Mouse (Mus musculus): Measurements from ENCODE around the gene Hist1h2ab.
"Not testable (repeated sequence)": the region's sequence is repeated elsewhere in the genome, so short reads cannot be mapped to it uniquely, and the experiment has no call there.

The Hist1h2ab gene

GRCm38 (mm10) chr13:23753314-23754078, 2.6 kb downstream of the Hist1h2ab start:
- no peak for DNase-seq (ENCODE audit: low spot score in 2 of 2)

DNA sequence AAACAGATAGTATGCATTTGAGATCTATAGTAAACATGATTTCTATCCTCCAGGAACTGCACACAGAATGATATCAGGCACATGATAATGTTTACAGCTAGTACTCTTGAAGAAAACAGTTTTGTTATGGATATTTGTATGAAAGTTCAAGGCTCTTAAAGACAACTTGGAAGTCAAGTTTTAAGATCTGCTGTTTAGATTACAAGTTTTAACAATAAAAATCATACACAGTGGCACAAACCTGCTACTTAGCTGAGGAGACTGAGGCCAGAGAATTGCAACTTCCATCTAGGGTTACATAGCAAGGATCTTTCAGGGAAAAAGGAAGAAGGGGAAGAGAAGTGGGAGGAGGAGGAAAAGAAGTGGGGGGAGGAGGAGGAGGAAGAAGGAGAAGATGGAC, 4.1 kb downstream of the Hist1h2ab start:
- DNase-seq (ENCODE audit: low spot score in 2 of 2), result no peak

DNA sequence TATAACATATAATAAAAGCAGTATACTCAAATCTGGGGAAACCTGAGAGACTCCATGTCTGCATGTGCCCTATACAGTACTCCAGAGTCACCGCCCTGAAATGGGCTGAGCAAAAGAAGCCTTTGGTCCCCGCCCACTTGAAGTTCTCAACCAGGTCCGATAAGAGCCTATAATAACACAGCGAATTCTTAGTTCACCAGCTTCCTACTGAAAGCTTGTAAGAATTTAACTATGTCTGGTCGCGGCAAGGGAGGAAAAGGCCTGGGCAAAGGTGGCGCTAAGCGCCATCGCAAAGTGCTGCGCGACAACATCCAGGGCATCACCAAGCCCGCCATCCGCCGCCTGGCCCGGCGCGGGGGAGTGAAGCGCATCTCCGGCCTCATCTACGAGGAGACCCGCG, 5.9 kb downstream of the Hist1h2ab start, which contains the start of gene Hist1h4b:
Gene Hist1h4b, plus strand, starts transcription at position 224 of the 400 bp plus-strand sequence.
- peak; percentile 93 to 97 for DNase-seq (ENCODE audit: low spot score in 2 of 2)

- no peak for DNase-seq (ENCODE audit: low spot score in 2 of 2)
These were observed 6.4 kb downstream of the Hist1h2ab start for GRCm38 (mm10) chr13:23757211-23757773.

DNA sequence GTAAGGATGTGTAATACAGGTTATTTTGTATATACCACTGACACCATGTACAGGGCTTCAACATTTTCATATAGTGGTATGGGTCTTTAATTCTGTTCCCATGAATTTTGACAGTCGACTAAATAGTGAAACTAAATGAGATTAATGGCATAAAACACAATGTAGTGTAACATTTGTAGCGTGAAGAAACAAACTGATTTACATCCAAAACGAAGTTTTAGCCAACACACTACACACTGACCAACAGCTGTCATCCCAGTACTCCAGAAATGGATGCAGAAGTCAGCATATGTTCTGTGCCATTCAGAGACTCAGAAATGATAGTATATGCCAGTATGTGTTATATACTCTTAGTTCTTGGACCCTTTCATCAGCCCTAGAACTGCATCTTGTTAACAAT, 7.0 kb downstream of the Hist1h2ab start:
- no peak for DNase-seq (ENCODE audit: low spot score in 2 of 2)

DNA sequence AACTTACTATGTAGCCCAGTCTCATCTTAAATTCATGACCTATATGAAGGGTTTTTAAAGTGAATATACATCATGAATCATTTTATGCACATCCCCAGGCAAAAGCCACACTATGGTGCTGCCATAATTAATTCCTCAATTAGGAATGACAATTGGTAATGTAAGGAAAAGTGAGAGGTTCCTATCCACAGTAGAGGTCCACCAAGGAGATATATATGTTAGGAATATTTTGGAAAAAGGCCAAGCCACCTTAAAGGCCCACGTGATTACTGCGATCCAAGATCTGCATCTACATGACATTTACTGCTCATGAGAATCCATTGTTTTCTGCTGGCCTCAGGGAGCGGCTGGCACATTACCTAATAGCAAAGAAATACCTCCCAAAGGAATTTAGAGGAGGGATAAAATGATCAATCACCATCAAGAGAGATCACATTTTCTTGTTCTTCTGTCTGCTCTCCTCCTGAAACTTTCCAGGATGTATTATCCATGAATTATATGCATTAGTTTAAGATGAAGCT, 8.4 kb downstream of the Hist1h2ab start:
- DNase-seq (ENCODE audit: low spot score in 2 of 2), result no peak

GRCm38 (mm10) chr13:23759916-23760239, 9.0 kb downstream of the Hist1h2ab start:
- DNase-seq (ENCODE audit: low spot score in 2 of 2), result no peak

DNA sequence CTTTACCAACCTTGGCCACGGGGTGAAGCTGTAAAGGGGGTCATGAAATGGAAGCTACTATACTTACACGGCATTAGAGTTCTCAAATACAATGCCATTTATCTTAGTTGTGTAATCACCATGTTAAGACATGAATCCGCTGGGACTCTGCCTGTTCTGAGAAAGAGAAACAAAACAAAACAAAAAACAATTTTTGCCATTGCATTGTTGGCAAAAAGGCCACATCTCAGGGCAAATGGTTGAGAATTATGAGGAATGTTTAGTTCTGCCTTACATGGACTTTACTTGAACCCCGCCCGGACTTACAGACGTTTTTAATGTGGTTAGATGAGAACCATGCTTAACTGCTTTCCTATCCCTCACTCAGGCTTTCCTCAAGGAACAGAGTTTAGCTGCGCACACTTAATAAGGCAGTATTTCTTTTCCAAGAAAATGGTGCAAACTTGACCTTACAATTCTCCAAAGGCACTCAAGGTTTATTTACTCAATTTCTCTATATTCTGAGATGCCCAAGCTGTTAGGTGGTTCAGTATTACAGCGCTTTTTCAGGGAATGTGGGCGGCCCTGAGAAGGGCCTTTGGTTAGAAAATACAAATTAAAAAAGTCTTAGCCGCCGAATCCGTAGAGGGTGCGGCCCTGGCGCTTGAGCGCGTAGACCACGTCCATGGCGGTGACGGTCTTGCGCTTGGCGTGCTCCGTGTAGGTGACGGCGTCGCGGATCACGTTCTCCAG, 9.5 kb downstream of the Hist1h2ab start:
- DNase-seq (ENCODE audit: low spot score in 2 of 2), result no peak

DNA sequence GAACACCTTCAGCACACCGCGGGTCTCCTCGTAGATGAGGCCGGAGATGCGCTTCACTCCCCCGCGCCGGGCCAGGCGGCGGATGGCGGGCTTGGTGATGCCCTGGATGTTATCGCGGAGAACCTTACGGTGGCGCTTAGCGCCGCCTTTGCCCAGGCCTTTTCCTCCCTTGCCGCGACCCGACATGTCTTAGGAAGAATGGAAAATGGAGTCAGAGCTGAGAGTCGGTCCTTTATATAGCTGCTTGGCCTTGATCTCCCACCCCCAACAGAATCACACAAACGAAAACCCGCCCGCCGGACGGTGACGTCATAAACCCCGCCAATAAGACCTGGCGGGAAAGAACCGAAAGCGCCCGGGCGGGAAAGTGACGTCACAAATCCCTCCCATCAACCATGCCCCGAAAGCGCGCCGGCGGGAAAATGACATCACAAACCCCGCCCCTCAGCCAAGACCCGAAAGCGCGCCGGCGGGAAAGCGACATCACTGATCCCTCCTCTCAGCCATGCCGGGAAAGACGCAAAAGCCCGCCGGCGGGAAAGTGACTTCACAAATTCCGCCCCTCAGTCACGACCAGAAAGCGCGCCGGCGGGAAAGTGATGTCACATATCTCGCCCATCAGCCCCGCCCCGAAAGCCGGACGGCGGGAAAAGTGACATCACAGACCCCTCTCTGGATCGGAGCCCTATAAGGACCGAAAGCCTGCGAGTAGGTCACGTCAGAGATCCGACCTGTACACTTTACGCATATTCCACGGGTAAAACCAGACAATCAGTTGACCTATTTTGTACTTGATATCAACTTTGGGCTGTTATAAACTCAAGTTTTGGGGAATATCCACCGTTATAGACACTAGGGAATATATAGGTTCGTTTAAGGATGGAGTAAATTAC, 10.3 kb downstream of the Hist1h2ab start, which contains the start of gene Hist1h4a:
Gene Hist1h4a, minus strand, starts transcription at position 259 of the 893 bp plus-strand sequence.
- peak; percentile 96 to 97 for DNase-seq (ENCODE audit: low spot score in 2 of 2)

- peak; percentile 72 to 83 for DNase-seq (ENCODE audit: low spot score in 2 of 2)
These were observed 11.2 kb downstream of the Hist1h2ab start, which contains the start of gene Hist1h3a for GRCm38 (mm10) chr13:23761871-23762821. Gene Hist1h3a, minus strand, starts transcription at chr13:23762386.

DNA sequence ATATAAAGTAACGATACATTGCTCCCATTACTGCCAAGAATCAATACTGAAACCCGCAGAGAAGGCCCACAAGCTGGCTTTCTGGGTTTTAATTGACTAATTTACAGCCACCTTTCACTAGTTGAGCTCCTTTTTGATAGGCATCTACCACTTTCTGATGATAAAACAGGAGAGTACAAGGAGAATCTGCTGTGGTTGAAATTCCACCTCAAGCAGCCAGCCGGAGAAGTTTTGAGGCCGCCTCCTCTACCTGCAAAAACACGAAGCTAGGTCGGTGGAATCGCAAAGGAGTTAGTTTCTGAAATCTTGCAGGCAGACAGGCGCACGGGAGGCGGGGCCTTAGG, 12.3 kb downstream of the Hist1h2ab start:
- no peak for DNase-seq (ENCODE audit: low spot score in 2 of 2)

DNA sequence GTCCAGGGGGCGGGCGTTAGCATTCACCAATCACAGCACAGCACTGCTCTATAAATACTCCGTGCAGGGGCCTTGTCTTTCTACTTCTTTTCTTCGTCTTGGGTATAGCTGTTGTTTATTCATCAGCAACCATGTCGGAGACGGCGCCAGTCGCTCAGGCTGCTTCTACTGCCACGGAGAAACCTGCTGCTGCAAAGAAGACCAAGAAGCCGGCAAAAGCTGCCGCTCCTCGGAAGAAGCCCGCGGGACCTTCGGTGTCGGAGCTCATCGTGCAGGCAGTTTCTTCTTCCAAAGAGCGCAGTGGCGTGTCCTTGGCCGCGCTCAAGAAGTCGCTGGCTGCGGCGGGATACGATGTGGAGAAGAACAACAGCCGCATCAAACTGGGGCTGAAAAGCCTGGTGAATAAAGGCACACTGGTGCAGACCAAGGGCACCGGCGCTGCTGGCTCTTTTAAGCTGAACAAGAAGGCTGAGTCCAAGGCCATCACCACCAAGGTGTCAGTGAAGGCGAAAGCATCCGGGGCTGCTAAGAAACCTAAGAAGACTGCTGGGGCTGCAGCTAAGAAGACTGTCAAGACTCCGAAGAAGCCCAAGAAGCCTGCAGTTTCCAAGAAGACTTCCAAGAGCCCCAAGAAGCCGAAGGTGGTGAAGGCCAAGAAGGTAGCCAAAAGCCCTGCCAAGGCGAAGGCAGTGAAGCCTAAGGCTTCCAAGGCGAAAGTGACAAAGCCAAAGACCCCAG, 12.8 kb downstream of the Hist1h2ab start, which contains the start of gene Hist1h1a:
Gene Hist1h1a, plus strand, starts transcription at position 81 of the 738 bp plus-strand sequence.
- peak; percentile 88 to 90 for DNase-seq (ENCODE audit: low spot score in 2 of 2)

GRCm38 (mm10) chr13:23764324-23765171, 13.6 kb downstream of the Hist1h2ab start:
- DNase-seq (ENCODE audit: low spot score in 2 of 2), result no peak

GRCm38 (mm10) chr13:23765172-23765513, 14.2 kb downstream of the Hist1h2ab start:
- DNase-seq (ENCODE audit: low spot score in 2 of 2), result no peak

- no peak for DNase-seq (ENCODE audit: low spot score in 2 of 2)
These were observed 15.8 kb downstream of the Hist1h2ab start for GRCm38 (mm10) chr13:23766772-23767171.

DNA sequence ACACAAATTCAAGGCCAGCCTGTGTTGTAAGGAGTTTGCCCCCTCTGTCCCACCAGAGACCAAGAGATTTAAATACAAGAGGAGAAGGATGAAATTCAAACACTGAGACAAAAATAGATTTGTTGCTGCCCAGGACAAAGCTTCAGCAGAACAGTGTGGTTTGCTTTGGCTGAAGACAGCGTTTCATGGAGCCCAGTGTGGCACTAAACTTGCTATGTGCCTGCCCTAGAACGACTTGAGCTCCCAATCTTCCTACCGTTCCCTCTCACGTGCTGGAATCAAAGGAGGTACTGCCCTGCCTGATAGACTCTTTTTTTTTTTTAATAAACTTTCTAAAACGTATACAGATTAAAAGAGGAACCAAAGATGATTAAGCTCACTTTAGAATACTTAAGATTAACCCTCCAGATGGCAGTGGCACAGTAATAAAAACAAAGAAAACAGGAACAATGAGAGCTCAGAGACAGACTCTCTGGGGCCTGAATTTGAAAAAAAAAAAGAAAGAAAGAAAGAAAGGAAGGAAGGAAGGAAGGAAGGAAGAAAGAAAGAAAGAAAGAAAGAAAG, 18.0 kb downstream of the Hist1h2ab start:
- no peak for DNase-seq (ENCODE audit: low spot score in 2 of 2)

DNA sequence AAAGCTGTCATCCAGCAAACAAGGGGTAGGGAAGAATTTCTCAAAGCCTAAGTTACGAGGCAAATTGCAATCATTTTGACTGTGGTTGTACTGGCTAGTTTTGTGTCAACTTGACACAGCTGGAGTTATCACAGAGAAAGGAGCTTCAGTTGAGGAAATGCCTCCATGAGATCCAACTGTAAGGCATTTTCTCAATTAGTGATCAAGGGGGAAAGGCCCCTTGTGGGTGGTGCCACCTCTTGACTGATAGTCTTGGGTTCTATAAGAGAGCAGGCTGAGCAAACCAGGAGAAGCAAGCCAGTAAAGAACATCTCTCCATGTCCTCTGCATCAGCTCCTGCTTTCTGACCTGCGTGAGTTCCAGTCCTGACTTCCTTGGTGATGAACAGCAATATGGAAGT, 18.7 kb downstream of the Hist1h2ab start, which contains the start of gene Trim38:
Gene Trim38, plus strand, starts transcription at position 301 of the 400 bp plus-strand sequence.
- DNase-seq (ENCODE audit: low spot score in 2 of 2), result not testable (repeated sequence)

Measured in spleen, postnatal 36 days (tissue).